Mouse (Mus musculus): ENCODE measurements at regions not wholly inside any gene's neighbourhood (a gene's known extent, or its start where the extent isn't known, plus 50 kb on each side); places are given as distances from the start of the nearest gene placed in this dataset.

DNA sequence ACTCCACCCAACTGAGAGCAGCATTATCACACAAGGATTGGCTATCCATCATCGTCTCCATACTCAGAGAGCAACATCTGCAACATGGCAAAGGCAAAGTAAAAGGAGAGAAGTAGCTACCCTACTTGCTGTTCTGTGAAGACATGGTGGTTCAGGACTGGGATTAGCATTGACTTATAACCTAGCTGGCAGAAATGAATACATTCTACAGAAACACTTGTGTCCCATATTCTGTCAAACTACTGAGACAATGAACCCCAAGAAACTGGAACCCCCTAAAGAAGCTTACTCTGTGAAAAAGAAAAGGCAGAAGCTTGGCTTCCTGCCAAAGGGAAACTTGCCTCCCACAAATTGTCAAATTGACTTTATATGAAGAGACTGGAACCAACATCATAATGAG, 446.1 kb upstream of the Castor2 start:
- Histone ChIP-seq H3K36me3 (ENCODE audit: control insufficient read depth, insufficient read depth) (no peaks in the 10 kb centered on the region), H3K4me1 (replicated peaks; ENCODE audit: control insufficient read depth, insufficient read depth, low read length) (0 out of 2 replicates have a peak, but pooled peaks cover 3% of the 10 kb centered on the region), H3K9me3 (ENCODE audit: control insufficient read depth, low read length) (peaks cover 2% of the 10 kb centered on the region; the same call in 1 of the 2 replicates), H3K4me2 (ENCODE audit: low read length) (no peak overlapping the region), H3K4me3 (replicated peaks; ENCODE audit: low read length) (no peak overlapping the region), H3K9ac (replicated peaks; ENCODE audit: low read depth, low read length) (no peak overlapping the region), H3K27me3 (replicated peaks; ENCODE audit: control insufficient read depth, insufficient read depth, low read length) (no peaks in the 10 kb centered on the region), H3K27ac (ENCODE audit: low read length) (no peak overlapping the region)
- WGBS, result 92% methylated on average over 1 of the region's 1 CpGs
- ATAC-seq, result no peak

DNA sequence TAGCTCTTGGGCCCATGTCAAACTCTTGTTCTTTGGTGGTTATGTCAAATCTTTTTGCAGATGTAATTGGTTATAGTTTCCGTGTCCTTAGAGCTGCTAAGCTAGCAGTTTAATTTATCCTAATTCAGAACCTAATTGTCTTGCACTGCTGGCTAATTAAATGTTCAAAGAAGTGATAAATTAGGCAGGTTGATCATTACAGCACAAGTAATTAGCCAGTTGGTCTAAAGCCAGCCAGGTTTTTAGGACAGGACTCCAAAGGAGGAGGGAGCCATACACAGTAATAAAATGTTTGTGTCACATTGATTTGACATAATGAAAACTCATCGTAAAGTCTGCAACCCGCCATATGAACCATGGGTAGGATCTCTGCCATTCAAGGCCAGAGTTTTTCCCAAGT, 449.3 kb upstream of the Castor2 start:
- Histone ChIP-seq H3K27me3 (replicated peaks; ENCODE audit: control insufficient read depth, insufficient read depth, low read length) (no peaks in the 10 kb centered on the region), H3K4me2 (ENCODE audit: low read length) (no peak overlapping the region), H3K36me3 (ENCODE audit: control insufficient read depth, insufficient read depth) (no peaks in the 10 kb centered on the region), H3K9ac (replicated peaks; ENCODE audit: low read depth, low read length) (no peak overlapping the region), H3K4me1 (replicated peaks; ENCODE audit: control insufficient read depth, insufficient read depth, low read length) (0 out of 2 replicates have a peak, but pooled peaks cover 3% of the 10 kb centered on the region), H3K27ac (ENCODE audit: low read length) (no peak overlapping the region), H3K9me3 (ENCODE audit: control insufficient read depth, low read length) (peaks cover 5% of the 10 kb centered on the region), H3K4me3 (replicated peaks; ENCODE audit: low read length) (no peak overlapping the region)
- no peak for ATAC-seq
- WGBS, result 35% methylated on average over 3 of the region's 3 CpGs

DNA sequence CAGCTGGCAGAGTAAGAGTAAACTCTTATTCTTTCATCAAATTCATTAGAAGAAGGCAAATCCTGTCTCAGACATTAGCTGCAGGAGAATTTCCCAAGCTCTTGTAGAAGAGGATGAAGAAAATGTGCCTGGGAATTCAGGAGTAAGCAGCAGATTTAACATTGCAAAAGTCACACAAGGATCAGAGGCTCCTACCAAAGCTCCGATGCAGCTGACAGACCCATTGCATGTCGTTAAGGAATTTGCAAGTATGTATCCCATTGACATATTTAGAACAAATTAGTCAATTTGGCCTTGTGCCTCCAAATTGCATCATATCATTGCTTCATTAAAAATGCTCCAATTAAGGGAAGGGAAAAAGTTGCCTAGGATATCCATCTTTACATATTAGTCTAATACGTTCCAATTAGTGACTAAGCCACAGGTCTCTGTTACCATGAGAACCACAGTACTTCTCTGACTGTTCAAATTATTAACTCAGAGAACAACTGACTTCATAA, 453.8 kb upstream of the Castor2 start:
- no peak overlapping the region for H3K9ac ChIP-seq (replicated peaks; ENCODE audit: low read depth, low read length)
- no peak overlapping the region for H3K4me2 ChIP-seq (ENCODE audit: low read length)
- 0 out of 2 replicates have a peak, but pooled peaks cover 3% of the 10 kb centered on the region for H3K4me1 ChIP-seq (replicated peaks; ENCODE audit: control insufficient read depth, insufficient read depth, low read length)
- no peak for ATAC-seq
- H3K4me3 ChIP-seq (replicated peaks; ENCODE audit: low read length), result no peak overlapping the region
- H3K9me3 ChIP-seq (ENCODE audit: control insufficient read depth, low read length), result peaks cover 5% of the 10 kb centered on the region
- H3K36me3 ChIP-seq (ENCODE audit: control insufficient read depth, insufficient read depth), result no peaks in the 10 kb centered on the region
- 39% methylated on average over 3 of the region's 3 CpGs for WGBS
- no peak overlapping the region for H3K27ac ChIP-seq (ENCODE audit: low read length)
- H3K27me3 ChIP-seq (replicated peaks; ENCODE audit: control insufficient read depth, insufficient read depth, low read length), result no peaks in the 10 kb centered on the region

DNA sequence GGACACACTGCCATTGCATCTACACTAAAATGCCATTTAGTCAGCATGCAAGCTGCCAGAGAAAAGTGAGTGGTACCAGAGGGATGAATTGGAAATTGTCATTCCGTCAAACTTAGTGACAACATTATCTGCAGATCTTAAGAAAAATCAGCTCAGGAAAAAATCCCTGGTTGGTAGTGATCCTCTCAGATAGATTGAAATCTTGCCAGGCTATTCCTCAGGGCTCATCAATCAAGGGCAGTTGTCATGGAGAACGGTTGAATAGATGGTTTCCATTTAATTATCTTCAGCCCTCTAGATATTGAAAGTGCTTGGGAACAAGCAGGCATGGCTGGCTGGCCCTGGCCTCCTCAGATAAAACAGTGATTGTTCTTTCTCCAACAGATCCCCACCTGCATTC, 456.2 kb upstream of the Castor2 start:
- Histone ChIP-seq H3K27ac (ENCODE audit: low read length) (no peak overlapping the region), H3K27me3 (replicated peaks; ENCODE audit: control insufficient read depth, insufficient read depth, low read length) (no peaks in the 10 kb centered on the region), H3K4me1 (replicated peaks; ENCODE audit: control insufficient read depth, insufficient read depth, low read length) (no peaks in the 10 kb centered on the region), H3K36me3 (ENCODE audit: control insufficient read depth, insufficient read depth) (no peaks in the 10 kb centered on the region), H3K9me3 (ENCODE audit: control insufficient read depth, low read length) (peaks cover 3% of the 10 kb centered on the region), H3K9ac (replicated peaks; ENCODE audit: low read depth, low read length) (no peak overlapping the region), H3K4me3 (replicated peaks; ENCODE audit: low read length) (no peak overlapping the region), H3K4me2 (ENCODE audit: low read length) (no peak overlapping the region)
- no peak for ATAC-seq
- WGBS, result 54% methylated on average over 2 of the region's 2 CpGs

DNA sequence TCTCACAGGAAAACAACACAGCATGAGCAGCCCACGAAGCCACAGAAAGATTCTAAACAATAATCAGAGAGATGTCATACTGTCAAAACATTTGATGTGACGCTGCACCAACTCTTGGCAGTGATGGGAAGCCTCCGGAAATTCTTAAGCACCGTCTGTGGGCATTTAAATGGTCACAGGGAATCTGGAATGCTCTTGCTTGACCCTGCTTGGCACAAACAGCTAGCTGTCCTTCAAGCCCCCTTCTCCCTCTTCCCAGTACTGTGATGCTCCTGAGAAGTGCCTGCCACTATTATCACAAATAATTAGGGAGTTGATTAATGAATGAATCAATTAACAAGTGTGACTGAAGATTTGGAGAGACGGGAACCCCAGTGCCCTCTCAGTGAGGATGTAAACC, 465.0 kb upstream of the Castor2 start:
- Histone ChIP-seq H3K4me3 (replicated peaks; ENCODE audit: low read length) (no peak overlapping the region), H3K9ac (replicated peaks; ENCODE audit: low read depth, low read length) (no peak overlapping the region), H3K36me3 (ENCODE audit: control insufficient read depth, insufficient read depth) (no peaks in the 10 kb centered on the region), H3K27ac (ENCODE audit: low read length) (no peak overlapping the region), H3K4me2 (ENCODE audit: low read length) (no peak overlapping the region), H3K27me3 (replicated peaks; ENCODE audit: control insufficient read depth, insufficient read depth, low read length) (no peaks in the 10 kb centered on the region), H3K4me1 (replicated peaks; ENCODE audit: control insufficient read depth, insufficient read depth, low read length) (peaks cover 5% of the 10 kb centered on the region; the same call in 1 of the 2 replicates), H3K9me3 (ENCODE audit: control insufficient read depth, low read length) (no peaks in the 10 kb centered on the region)
- WGBS, result 6% methylated on average over 5 of the region's 5 CpGs
- no peak for ATAC-seq

DNA sequence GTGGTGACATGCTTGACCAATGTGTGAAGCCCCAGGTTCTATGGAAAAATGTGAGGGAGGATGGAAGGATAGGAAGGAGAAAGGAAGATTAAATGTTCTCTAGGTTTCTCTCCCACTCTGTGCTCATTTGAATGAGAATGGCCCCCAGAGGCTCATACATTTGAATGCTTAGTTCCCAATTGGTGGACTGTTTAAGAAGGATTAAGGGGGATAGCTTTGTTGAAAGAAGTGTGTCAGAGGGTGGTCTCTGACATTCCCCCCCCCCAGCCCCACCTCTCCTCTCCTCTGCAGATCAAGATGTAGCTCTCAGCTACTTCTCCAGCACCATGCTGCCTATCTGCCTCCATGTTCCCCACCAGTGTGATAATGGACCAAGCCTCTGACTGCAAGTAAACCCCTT, 467.7 kb upstream of the Castor2 start:
- peaks cover 5% of the 10 kb centered on the region; the same call in 1 of the 2 replicates for H3K4me1 ChIP-seq (replicated peaks; ENCODE audit: control insufficient read depth, insufficient read depth, low read length)
- no peaks in the 10 kb centered on the region for H3K27me3 ChIP-seq (replicated peaks; ENCODE audit: control insufficient read depth, insufficient read depth, low read length)
- no peak overlapping the region for H3K4me2 ChIP-seq (ENCODE audit: low read length)
- H3K36me3 ChIP-seq (ENCODE audit: control insufficient read depth, insufficient read depth), result no peaks in the 10 kb centered on the region
- ATAC-seq, result no peak
- H3K9ac ChIP-seq (replicated peaks; ENCODE audit: low read depth, low read length), result no peak overlapping the region
- no peak overlapping the region for H3K27ac ChIP-seq (ENCODE audit: low read length)
- H3K4me3 ChIP-seq (replicated peaks; ENCODE audit: low read length), result no peak overlapping the region
- no peaks in the 10 kb centered on the region for H3K9me3 ChIP-seq (ENCODE audit: control insufficient read depth, low read length)

DNA sequence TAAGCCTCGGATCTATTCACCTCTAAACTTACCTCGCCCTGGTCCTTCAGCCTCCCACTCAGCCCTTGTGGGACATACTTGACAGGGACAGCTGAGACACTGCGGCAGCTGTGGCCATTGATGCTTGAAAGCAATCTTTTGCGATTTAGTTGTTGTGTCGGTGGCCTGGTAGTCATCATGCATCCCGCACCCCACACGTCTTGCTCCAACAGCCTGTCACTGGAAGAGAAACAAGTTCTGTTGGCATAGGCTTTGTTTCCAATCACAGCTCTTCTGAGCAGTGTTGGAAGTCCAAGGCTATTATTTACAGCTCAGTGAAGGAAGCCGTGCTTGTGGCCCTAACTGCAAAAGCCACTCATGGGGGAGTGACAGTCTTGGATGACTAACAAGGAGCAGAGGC, 480.2 kb upstream of the Castor2 start:
- Histone ChIP-seq H3K9me3 (ENCODE audit: control insufficient read depth, low read length) (no peaks in the 10 kb centered on the region), H3K4me3 (replicated peaks; ENCODE audit: low read length) (no peak overlapping the region), H3K4me2 (ENCODE audit: low read length) (no peak overlapping the region), H3K27ac (ENCODE audit: low read length) (no peak overlapping the region), H3K9ac (replicated peaks; ENCODE audit: low read depth, low read length) (no peak overlapping the region), H3K36me3 (ENCODE audit: control insufficient read depth, insufficient read depth) (no peaks in the 10 kb centered on the region), H3K4me1 (replicated peaks; ENCODE audit: control insufficient read depth, insufficient read depth, low read length) (peaks cover 3% of the 10 kb centered on the region; the same call in 1 of the 2 replicates), H3K27me3 (replicated peaks; ENCODE audit: control insufficient read depth, insufficient read depth, low read length) (no peaks in the 10 kb centered on the region)
- no peak for ATAC-seq
- 63% methylated on average over 8 of the region's 8 CpGs for WGBS

DNA sequence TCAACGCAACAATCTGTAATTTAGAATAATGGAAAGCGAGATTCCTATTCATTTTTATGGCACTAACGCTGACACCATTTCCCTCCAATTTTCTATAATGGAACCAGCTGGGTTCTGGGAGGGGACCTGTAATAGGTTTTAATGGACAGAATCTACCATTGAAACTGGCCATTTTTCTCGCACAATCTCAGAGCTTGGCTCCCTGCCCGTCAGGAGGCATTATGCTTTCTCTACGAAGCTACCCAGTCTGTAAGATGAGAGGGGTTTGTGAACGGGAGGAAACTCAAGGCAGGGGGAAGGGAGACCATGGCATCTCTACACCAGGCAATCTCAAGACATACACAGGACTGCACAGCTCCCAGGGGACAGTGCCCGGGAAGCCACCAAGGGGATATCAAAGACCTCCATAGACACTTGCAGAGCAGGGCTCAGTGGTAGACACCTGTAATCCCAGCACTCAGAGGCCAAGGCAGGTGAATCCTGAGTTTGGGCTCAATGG, 498.2 kb upstream of the Castor2 start:
- H3K36me3 ChIP-seq (ENCODE audit: control insufficient read depth, insufficient read depth), result no peaks in the 10 kb centered on the region
- ATAC-seq, result peak; percentile 50; the same call in 1 of the 2 replicates
- no peak overlapping the region for H3K9ac ChIP-seq (replicated peaks; ENCODE audit: low read depth, low read length)
- 37% methylated on average over 8 of the region's 8 CpGs for WGBS
- 0 out of 2 replicates have a peak, but pooled peaks cover 2% of the 10 kb centered on the region for H3K27me3 ChIP-seq (replicated peaks; ENCODE audit: control insufficient read depth, insufficient read depth, low read length)
- no peak overlapping the region for H3K4me2 ChIP-seq (ENCODE audit: low read length)
- H3K4me3 ChIP-seq (replicated peaks; ENCODE audit: low read length), result no peak overlapping the region
- H3K27ac ChIP-seq (ENCODE audit: low read length), result no peak overlapping the region
- H3K9me3 ChIP-seq (ENCODE audit: control insufficient read depth, low read length), result peaks cover 7% of the 10 kb centered on the region; the same call in 1 of the 2 replicates
- H3K4me1 ChIP-seq (replicated peaks; ENCODE audit: control insufficient read depth, insufficient read depth, low read length), result peaks cover 5% of the 10 kb centered on the region; the same call in 1 of the 2 replicates

DNA sequence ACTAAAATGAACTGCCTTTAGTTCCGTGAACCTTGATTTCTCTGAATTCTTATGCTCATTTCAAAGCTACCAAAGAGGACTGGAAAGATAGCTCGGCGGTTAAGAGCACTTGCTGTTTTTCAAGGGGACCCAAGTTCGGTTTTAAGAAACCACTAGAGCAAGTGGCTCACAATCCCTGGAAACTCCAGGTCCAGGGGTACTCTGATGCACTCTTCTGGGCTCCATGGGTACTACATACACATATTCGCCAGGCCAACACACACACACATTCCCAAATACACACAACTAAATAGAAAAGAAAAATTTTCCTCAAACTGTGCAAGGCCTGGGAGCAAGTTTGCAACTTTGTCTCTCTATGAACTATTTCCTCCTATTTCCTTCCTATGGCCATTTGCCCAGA, 498.9 kb upstream of the Castor2 start:
- H3K9me3 ChIP-seq (ENCODE audit: control insufficient read depth, low read length), result peaks cover 7% of the 10 kb centered on the region; the same call in 1 of the 2 replicates
- 0 out of 2 replicates have a peak, but pooled peaks cover 2% of the 10 kb centered on the region for H3K27me3 ChIP-seq (replicated peaks; ENCODE audit: control insufficient read depth, insufficient read depth, low read length)
- no peaks in the 10 kb centered on the region for H3K36me3 ChIP-seq (ENCODE audit: control insufficient read depth, insufficient read depth)
- ATAC-seq, result no peak
- H3K9ac ChIP-seq (replicated peaks; ENCODE audit: low read depth, low read length), result no peak overlapping the region
- H3K4me1 ChIP-seq (replicated peaks; ENCODE audit: control insufficient read depth, insufficient read depth, low read length), result peaks cover 5% of the 10 kb centered on the region; the same call in 1 of the 2 replicates
- no peak overlapping the region for H3K27ac ChIP-seq (ENCODE audit: low read length)
- no peak overlapping the region for H3K4me3 ChIP-seq (replicated peaks; ENCODE audit: low read length)
- no peak overlapping the region for H3K4me2 ChIP-seq (ENCODE audit: low read length)
- WGBS, result 43% methylated on average over 5 of the region's 5 CpGs
